Mouse (Mus musculus) lung, adult 2 months (tissue): ENCODE measurements around the gene Nptx2. TPM values are rescaled to one million over a fixed set of nuclear protein-coding genes. Genes with fewer than 3 reads are reported as not detected.

ENCODE experiments used
- DNase-seq: peaks from one replicate; pipeline ENCODE4 v3.0.0; 2022
- H3K4me1 ChIP-seq: fragments of 200-500 bp; 2 replicates; pipeline ENCODE4 v1.6.1; 2011; ENCODE audit warnings: low read length; ENCODE audit not compliant: control insufficient read depth, insufficient read depth
- H3K4me3 ChIP-seq: fragments of 200-500 bp; replicated peaks from 2 replicates; pipeline ENCODE3; 2011; ENCODE audit warnings: low read depth, mild to moderate bottlenecking, control low read depth, low read length; ENCODE audit errors: extremely low read depth
- CTCF ChIP-seq: fragments of 200-500 bp; IDR thresholded peaks from 2 replicates; pipeline ENCODE4 v1.5.1; 2011; ENCODE audit warnings: mild to moderate bottlenecking, low read length, control low read depth; ENCODE audit not compliant: insufficient read depth
- POLR2A ChIP-seq: fragments of 200-500 bp; IDR thresholded peaks from 2 replicates; pipeline ENCODE4 v1.6.1; 2011; ENCODE audit warnings: low read depth, mild to moderate bottlenecking, control low read depth, low read length, borderline replicate concordance; ENCODE audit errors: extremely low read depth
- WGBS: fragments of 180-500 bp; shearing (Covaris S2); methylation state at CpG from one replicate; pipeline ENCODE4 v1.1.7; 2018; 5-methylcytosine and 5-hydroxymethylcytosine counted together
- polyA plus RNA-seq: library from polyadenylated mRNA; depleted of rRNA; stranded (reverse); fragments of >200 nt; gene quantifications from 2 replicates; pipeline ENCODE4 v1.2.3, GENCODE M21; 2012; rRNA removed

Nptx2 gene
- polyA plus RNA-seq, 1 experiment = 1.4 TPM

- Histone ChIP-seq H3K4me1 (no peaks in the 10 kb centered on the region), H3K4me3 (no peak overlapping the region)
- TF ChIP-seq CTCF = no peak
- DNase-seq = no peak
Measured at GRCm38 (mm10) chr5:144558481-144558880, 12.8 kb downstream of the Nptx2 start.

DNA sequence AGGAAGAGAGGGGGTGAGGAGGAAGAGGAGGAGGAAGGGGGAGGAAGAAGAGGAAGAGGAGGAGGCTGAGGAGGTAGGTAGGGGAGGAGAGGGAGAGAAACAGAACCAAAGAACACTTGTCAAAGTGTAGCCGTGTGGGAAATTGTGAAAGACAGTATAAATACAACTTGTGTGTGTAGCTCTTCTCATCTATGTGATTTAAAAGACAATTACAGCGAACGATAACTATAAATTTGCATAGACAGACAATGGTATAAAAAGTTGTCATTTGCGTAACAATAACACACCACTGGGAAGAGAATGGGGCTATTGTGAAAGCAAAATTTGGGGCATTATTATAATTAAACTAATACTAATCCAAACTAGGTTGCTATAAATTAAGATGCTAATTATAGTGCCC is 20.0 kb downstream of the Nptx2 start:
- WGBS = 80% methylated on average over 4 of the region's 4 CpGs
- Histone ChIP-seq H3K4me1 (no peaks in the 10 kb centered on the region), H3K4me3 (no peak overlapping the region)
- no peak for DNase-seq
- TF ChIP-seq POLR2A (no peak), CTCF (no peak)

DNA sequence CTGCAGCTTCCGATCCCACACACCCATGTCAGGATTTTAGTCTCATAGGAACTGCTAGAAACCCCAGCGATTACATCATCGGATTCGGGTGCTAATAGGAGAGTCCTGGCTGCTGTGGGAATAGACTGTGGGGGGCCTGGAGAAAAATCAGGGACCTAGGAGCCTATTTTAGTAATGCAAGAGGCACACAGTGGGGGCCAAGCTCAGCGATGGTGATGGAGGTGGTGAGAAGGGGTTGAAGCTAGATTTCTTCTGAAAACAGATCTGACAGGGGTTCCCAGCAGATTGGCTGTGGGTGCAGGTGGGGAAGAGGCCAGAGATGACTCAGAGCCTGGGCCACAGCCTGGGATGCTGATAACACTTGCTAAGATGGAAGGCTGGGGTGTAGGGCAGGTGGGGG is 39.4 kb downstream of the Nptx2 start:
- DNase-seq = no peak
- H3K4me3 ChIP-seq = no peak overlapping the region
- 87% methylated on average over 5 of the region's 5 CpGs for WGBS

GRCm38 (mm10) chr5:144591248-144591880 is 45.7 kb downstream of the Nptx2 start:
- no peaks in the 10 kb centered on the region for H3K4me1 ChIP-seq
- WGBS = 44% methylated on average over 12 of the region's 12 CpGs
- TF ChIP-seq CTCF = no peak
- TF ChIP-seq POLR2A = no peak
- DNase-seq = no peak
- H3K4me3 ChIP-seq = no peak overlapping the region

More for the DNA sequence above, 39.4 kb downstream of the Nptx2 start:
- no peaks in the 10 kb centered on the region for H3K4me1 ChIP-seq
- TF ChIP-seq POLR2A (no peak), CTCF (no peak)

DNA sequence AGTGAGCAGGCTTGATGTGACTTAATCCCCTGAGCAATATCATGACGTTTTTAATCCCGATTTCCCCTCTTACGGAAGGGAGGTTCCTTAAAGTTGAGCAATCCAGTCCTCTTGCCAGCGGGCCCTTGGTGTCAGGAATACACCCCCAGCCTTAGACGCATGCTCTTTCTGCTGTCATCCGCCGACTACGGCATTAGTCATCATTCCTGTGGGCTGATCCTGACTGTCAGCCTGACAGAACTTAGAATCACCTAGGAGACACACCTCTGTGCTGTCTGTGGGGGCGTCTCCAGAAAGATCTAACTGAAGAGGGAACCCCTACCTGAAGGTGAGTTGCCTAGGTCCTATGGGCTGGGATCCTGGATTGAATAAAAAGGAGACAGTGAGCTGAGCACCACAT is 49.1 kb downstream of the Nptx2 start:
- Histone ChIP-seq H3K4me3 (no peak overlapping the region), H3K4me1 (no peaks in the 10 kb centered on the region)
- no peak for DNase-seq
- WGBS = 88% methylated on average over 9 of the region's 9 CpGs
- TF ChIP-seq POLR2A = no peak
- no peak for TF ChIP-seq CTCF

Other genes with a start within 250 kb of the Nptx2 start
- 20.4 and 22.6 TPM in 2 replicates for gene Baiap2l1, start 187.8 kb upstream of the Nptx2 start, polyA plus RNA-seq
- 0.14 and 0.22 TPM in 2 replicates for gene Tmem130, start 215.9 kb downstream of the Nptx2 start, polyA plus RNA-seq
- gene Trrap, start 221.8 kb downstream of the Nptx2 start, polyA plus RNA-seq = 74.2 and 91.6 TPM in 2 replicates